10 mouse cellular contexts compared by ENCODE assay signal in genomic region chr4:132088921-132089320, GRCm38 (mm10). TPM values are rescaled to one million over a fixed set of nuclear protein-coding genes. Genes with fewer than 3 reads are reported as not detected.
DNase-seq lines count a peak whose midpoint lies in the region; ATAC-seq and TF ChIP-seq lines count a peak whose summit lies in the region.
"Had no signal": no experiment of that assay in that cellular context is flagged by ENCODE, and none has a peak within 500 bp of the region (broad histone marks: within the 10 kb centered on the region; RNA-seq: fewer than 3 reads in every experiment).

No protein-coding gene starts in this region.

- H3K9ac ChIP-seq in limb, embryonic 11.5 days (ENCODE audit: low read length): no peak overlapping the region
- H3K9ac ChIP-seq: heart, embryonic 15.5 days; neural tube, embryonic 13.5 days had no signal

- H3K36me3 ChIP-seq in limb, embryonic 11.5 days (ENCODE audit: control insufficient read depth, insufficient read depth, low read length): no peaks in the 10 kb centered on the region
- H3K36me3 ChIP-seq: heart, embryonic 15.5 days; neural tube, embryonic 13.5 days had no signal

- no peak for ATAC-seq in cerebellum, adult (ENCODE audit: insufficient number of reproducible peaks, low FRiP score, low TSS enrichment)
- ATAC-seq in granulocyte monocyte progenitor cell, adult 5-6 weeks (replicated peaks; ENCODE audit: poor library complexity, severe bottlenecking): peak; percentile 62
- no peak for ATAC-seq in limb, embryonic 11.5 days (ENCODE audit: insufficient number of reproducible peaks, low FRiP score, low TSS enrichment, low read depth)

- no peak for TF ChIP-seq POLR2A in cerebellum, adult 2 months (IDR thresholded peaks at IDR 0.05; ENCODE audit: borderline replicate concordance, insufficient read depth, low read length)
- TF ChIP-seq POLR2A in olfactory bulb, adult 2 months (IDR thresholded peaks at IDR 0.05; ENCODE audit: insufficient read depth, low read depth, low read length): no peak

- no peaks in the 10 kb centered on the region for H3K4me1 ChIP-seq in cerebellum, adult 2 months (ENCODE audit: control insufficient read depth, insufficient read depth, low read length)
- no peaks in the 10 kb centered on the region for H3K4me1 ChIP-seq in limb, embryonic 11.5 days (ENCODE audit: control insufficient read depth, insufficient read depth, low read length)
- H3K4me1 ChIP-seq in olfactory bulb, adult 2 months (ENCODE audit: control insufficient read depth, insufficient read depth, low read length): peaks cover 3% of the 10 kb centered on the region
- H3K4me1 ChIP-seq: heart, embryonic 15.5 days had no signal

- no peak overlapping the region for H3K4me3 ChIP-seq in cerebellum, adult 2 months (replicated peaks; ENCODE audit: insufficient read depth, low read depth, low read length)
- no peak overlapping the region for H3K4me3 ChIP-seq in limb, embryonic 11.5 days (ENCODE audit: low read depth, low read length)
- no peak overlapping the region for H3K4me3 ChIP-seq in olfactory bulb, adult 2 months (ENCODE audit: insufficient read depth, low read depth, low read length)
- H3K4me3 ChIP-seq: heart, embryonic 15.5 days; neural tube, embryonic 13.5 days had no signal

- H3K4me2 ChIP-seq in limb, embryonic 11.5 days (ENCODE audit: low read depth, severe bottlenecking): no peak overlapping the region
- H3K4me2 ChIP-seq: heart, embryonic 15.5 days; neural tube, embryonic 13.5 days had no signal

- peak; percentile 96 for TF ChIP-seq CTCF in cerebellum, adult 2 months (IDR thresholded peaks at IDR 0.05; ENCODE audit: borderline replicate concordance, insufficient read depth, low read depth, low read length)
- peak; percentile 53; the same call in 1 of the 2 replicates for TF ChIP-seq CTCF in olfactory bulb, adult 2 months (IDR thresholded peaks at IDR 0.05; ENCODE audit: insufficient read depth, low read depth, low read length)

- WGBS in cerebellum, adult 2 months: 15% methylated on average over 7 of the region's 7 CpGs
- WGBS in limb, embryonic 11.5 days: 21% methylated on average over 7 of the region's 7 CpGs
- WGBS in olfactory bulb, adult 2 months: 15% methylated on average over 7 of the region's 7 CpGs

- H3K27ac ChIP-seq in cerebellum, adult 2 months (ENCODE audit: insufficient read depth, low read length): no peak overlapping the region
- H3K27ac ChIP-seq in limb, embryonic 11.5 days (replicated peaks; ENCODE audit: low read depth, low read length): no peak overlapping the region
- no peak overlapping the region for H3K27ac ChIP-seq in olfactory bulb, adult 2 months (ENCODE audit: insufficient read depth, low read depth, low read length)
- H3K27ac ChIP-seq: heart, embryonic 15.5 days; neural tube, embryonic 13.5 days had no signal

- no peaks in the 10 kb centered on the region; the same call in 1 of the 2 replicates for H3K27me3 ChIP-seq in cerebellum, adult 2 months (ENCODE audit: control insufficient read depth, insufficient read depth, low read length)
- no peaks in the 10 kb centered on the region for H3K27me3 ChIP-seq in limb, embryonic 11.5 days (ENCODE audit: control insufficient read depth, insufficient read depth, low read length)
- H3K27me3 ChIP-seq: heart, embryonic 15.5 days; neural tube, embryonic 13.5 days had no signal

- peak; percentile 46 for DNase-seq in cerebellum, adult 11 months
- DNase-seq in ovary, postnatal 14 days (ENCODE audit: low spot score): peak; percentile 49
- no peak for DNase-seq in ovary, postnatal 10 days (ENCODE audit: low spot score)
- peak; percentile 46 to 69 for DNase-seq in cerebellum, adult 2 months
- peak; percentile 85 for DNase-seq in limb, embryonic 11.5 days (ENCODE audit: low spot score)

- H3K9me3 ChIP-seq in limb, embryonic 11.5 days (ENCODE audit: control insufficient read depth, low read length): no peaks in the 10 kb centered on the region
- H3K9me3 ChIP-seq: heart, embryonic 15.5 days; neural tube, embryonic 13.5 days had no signal

RNA-seq across cellular contexts. Expression of gene Epb41, which starts 13.8 kb away (rescaled TPM):
- 174 and 192 TPM in 2 replicates for polyA plus RNA-seq in cerebellum, adult 2 months (2012; rRNA removed)
- 66.9 and 75.3 TPM in 2 replicates for total RNA-seq in granulocyte monocyte progenitor cell, adult 5-6 weeks (2014; fragmentation: Nextera tagmentation)
- 51.4 and 53.0 TPM in 2 replicates for total RNA-seq in granulocyte monocyte progenitor cell, adult 5-6 weeks (2017)
- polyA plus RNA-seq in limb, embryonic 11.5 days (2014; fragmentation: Nextera tagmentation; extraction: Ambion mirVana): 107 and 120 TPM in 2 replicates
- polyA plus RNA-seq in olfactory bulb, adult 2 months (2012; ENCODE audit: insufficient read depth, insufficient read length, low replicate concordance, missing spikeins): 382 TPM in 1 of 2 replicates, not detected in the other

RNA-seq across cellular contexts. Expression of gene Gm10300, which starts 14.4 kb away (rescaled TPM):
- 0.15 and 0.24 TPM in 2 replicates for polyA plus RNA-seq in cerebellum, adult 2 months (2012; rRNA removed)
- total RNA-seq in granulocyte monocyte progenitor cell, adult 5-6 weeks (2014; fragmentation: Nextera tagmentation): not detected in 2 replicates
- 0.30 and 0.31 TPM in 2 replicates for total RNA-seq in granulocyte monocyte progenitor cell, adult 5-6 weeks (2017)
- not detected in 2 replicates for polyA plus RNA-seq in limb, embryonic 11.5 days (2014; fragmentation: Nextera tagmentation; extraction: Ambion mirVana)
- polyA plus RNA-seq in olfactory bulb, adult 2 months (2012; ENCODE audit: insufficient read depth, insufficient read length, low replicate concordance, missing spikeins): not detected in 2 replicates

RNA-seq across cellular contexts. Expression of gene Oprd1, which starts 55.4 kb away (rescaled TPM):
- polyA plus RNA-seq in cerebellum, adult 2 months (2012; rRNA removed): 2.4 and 3.0 TPM in 2 replicates
- not detected in 2 replicates for total RNA-seq in granulocyte monocyte progenitor cell, adult 5-6 weeks (2014; fragmentation: Nextera tagmentation)
- total RNA-seq in granulocyte monocyte progenitor cell, adult 5-6 weeks (2017): not detected in 2 replicates
- 0.09 TPM in 2 replicates for polyA plus RNA-seq in limb, embryonic 11.5 days (2014; fragmentation: Nextera tagmentation; extraction: Ambion mirVana)
- not detected in 2 replicates for polyA plus RNA-seq in olfactory bulb, adult 2 months (2012; ENCODE audit: insufficient read depth, insufficient read length, low replicate concordance, missing spikeins)
